Mouse (Mus musculus) kidney, postnatal 0 days (tissue): ENCODE results near the gene Ccdc190. TPM values are rescaled to one million over a fixed set of nuclear protein-coding genes. Genes with fewer than 3 reads are reported as not detected.

Experiments used
- ATAC-seq: fragments of 200-750 bp; cut with Nextera tagmentation; replicated peaks from 2 replicates; pipeline ENCODE4 v1.8.0; 2017; ENCODE audit warnings: low read depth, moderate number of reproducible peaks, moderate TSS enrichment, moderate library complexity; ENCODE audit not compliant: low FRiP score
- DNase-seq: peaks from one replicate; pipeline ENCODE4 v3.0.0-alpha.2; 2016; ENCODE audit warnings: low spot score
- H3K27ac ChIP-seq: fragments of 300-500 bp; sonication (generic); 2 replicates; pipeline ENCODE4 v1.5.1; 2014; ENCODE audit warnings: mild to moderate bottlenecking
- H3K27me3 ChIP-seq: fragments of 300-500 bp; sonication (generic); 2 replicates; pipeline ENCODE4 v1.6.1; 2014; ENCODE audit warnings: low read length, mixed read lengths; ENCODE audit not compliant: insufficient read depth
- H3K36me3 ChIP-seq: fragments of 300-500 bp; sonication (generic); 2 replicates; pipeline ENCODE4 v1.6.1; 2014; ENCODE audit warnings: low read length, mixed read lengths; ENCODE audit not compliant: insufficient read depth
- H3K4me1 ChIP-seq: fragments of 300-500 bp; sonication (generic); replicated peaks from 2 replicates; pipeline ENCODE4 v1.6.1; 2014; ENCODE audit warnings: antibody characterized with exemption, low read length, mixed read lengths; ENCODE audit not compliant: insufficient read depth
- H3K4me2 ChIP-seq: fragments of 300-500 bp; sonication (generic); 2 replicates; pipeline ENCODE4 v1.6.1; 2014; ENCODE audit warnings: mild to moderate bottlenecking, low read length, moderate library complexity, mixed read lengths
- H3K4me3 ChIP-seq: fragments of 300-500 bp; sonication (generic); replicated peaks from 2 replicates; pipeline ENCODE4 v1.5.1; 2014; ENCODE audit warnings: low read depth, low read length
- H3K9ac ChIP-seq: fragments of 300-500 bp; sonication (generic); 2 replicates; pipeline ENCODE4 v1.6.1; 2014; ENCODE audit warnings: low read depth, low read length
- H3K9me3 ChIP-seq: fragments of 300-500 bp; sonication (generic); replicated peaks from 2 replicates; pipeline ENCODE4 v1.6.1; 2016; ENCODE audit warnings: low read length, inconsistent platforms, mixed read lengths
- CTCF ChIP-seq: IDR thresholded peaks from 2 replicates; pipeline ENCODE4 v1.5.1; 2016; ENCODE audit warnings: antibody characterized with exemption, low read depth, mild to moderate bottlenecking, moderate library complexity
- WGBS: fragments of 180-500 bp; shearing (Covaris S2); extraction: QIAGEN DNeasy Blood & Tissue Kit; methylation state at CpG from one replicate; pipeline ENCODE4 v1.1.7; 2014; 5-methylcytosine and 5-hydroxymethylcytosine counted together
- polyA plus RNA-seq: library from polyadenylated mRNA; unstranded; fragments of >200 nt; fragmentation: Nextera tagmentation; extraction: Ambion mirVana; gene quantifications from 2 replicates; pipeline ENCODE4 v1.2.1, GENCODE M21; 2015

The Ccdc190 gene
- polyA plus RNA-seq, 1 experiment from 2014 or later: 0.16 TPM

- no peaks in the 10 kb centered on the region for H3K4me1 ChIP-seq
- no peaks in the 10 kb centered on the region for H3K27me3 ChIP-seq
- H3K4me2 ChIP-seq: no peak overlapping the region
- H3K9me3 ChIP-seq: no peaks in the 10 kb centered on the region
- no peak overlapping the region for H3K27ac ChIP-seq
- H3K36me3 ChIP-seq: no peaks in the 10 kb centered on the region
- H3K9ac ChIP-seq: no peak overlapping the region
- DNase-seq: no peak
- WGBS: 45% methylated on average over 1 of the region's 1 CpGs
- no peak for ATAC-seq
- no peak for TF ChIP-seq CTCF
- H3K4me3 ChIP-seq: no peak overlapping the region
Measured at GRCm38 (mm10) chr1:169897916-169898315, 30.5 kb upstream of the Ccdc190 start.

- H3K9ac ChIP-seq: no peak overlapping the region
- no peaks in the 10 kb centered on the region for H3K27me3 ChIP-seq
- H3K36me3 ChIP-seq: no peaks in the 10 kb centered on the region
- no peak overlapping the region for H3K4me2 ChIP-seq
- H3K9me3 ChIP-seq: no peaks in the 10 kb centered on the region
- no peaks in the 10 kb centered on the region for H3K4me1 ChIP-seq
- H3K27ac ChIP-seq: no peak overlapping the region
- ATAC-seq (no peak), DNase-seq (no peak)
- 78% methylated on average over 7 of the region's 7 CpGs for WGBS
- no peak for TF ChIP-seq CTCF
- no peak overlapping the region for H3K4me3 ChIP-seq
Measured at GRCm38 (mm10) chr1:169898607-169899006, 29.8 kb upstream of the Ccdc190 start.

- WGBS: 86% methylated on average over 3 of the region's 3 CpGs
- DNase-seq (no peak), ATAC-seq (no peak)
- Histone ChIP-seq H3K9me3 (no peaks in the 10 kb centered on the region), H3K9ac (no peak overlapping the region), H3K4me2 (no peak overlapping the region), H3K27me3 (no peaks in the 10 kb centered on the region), H3K36me3 (no peaks in the 10 kb centered on the region), H3K27ac (no peak overlapping the region), H3K4me3 (no peak overlapping the region), H3K4me1 (no peaks in the 10 kb centered on the region)
- TF ChIP-seq CTCF: no peak
Measured at GRCm38 (mm10) chr1:169900771-169901336, 27.6 kb upstream of the Ccdc190 start.

GRCm38 (mm10) chr1:169909163-169909562 is 19.3 kb upstream of the Ccdc190 start:
- ATAC-seq (no peak), DNase-seq (no peak)
- H3K9ac ChIP-seq: no peak overlapping the region
- H3K27me3 ChIP-seq: no peaks in the 10 kb centered on the region
- no peak for TF ChIP-seq CTCF
- WGBS: 63% methylated on average over 5 of the region's 5 CpGs
- H3K9me3 ChIP-seq: no peaks in the 10 kb centered on the region
- no peak overlapping the region for H3K4me3 ChIP-seq
- H3K4me1 ChIP-seq: no peaks in the 10 kb centered on the region
- H3K27ac ChIP-seq: no peak overlapping the region
- no peak overlapping the region for H3K4me2 ChIP-seq
- H3K36me3 ChIP-seq: no peaks in the 10 kb centered on the region

- H3K4me3 ChIP-seq: no peak overlapping the region
Measured at GRCm38 (mm10) chr1:169909659-169910058, 18.8 kb upstream of the Ccdc190 start.

GRCm38 (mm10) chr1:169910751-169911150 is 17.7 kb upstream of the Ccdc190 start:
- H3K27ac ChIP-seq: no peak overlapping the region
- no peak overlapping the region for H3K4me3 ChIP-seq
- ATAC-seq (no peak), DNase-seq (no peak)
- H3K4me1 ChIP-seq: no peaks in the 10 kb centered on the region
- WGBS: 58% methylated on average over 7 of the region's 7 CpGs
- TF ChIP-seq CTCF: no peak
- H3K9ac ChIP-seq: no peak overlapping the region
- no peak overlapping the region for H3K4me2 ChIP-seq
- no peaks in the 10 kb centered on the region for H3K36me3 ChIP-seq
- no peaks in the 10 kb centered on the region for H3K9me3 ChIP-seq
- H3K27me3 ChIP-seq: no peaks in the 10 kb centered on the region

More at GRCm38 (mm10) chr1:169909659-169910058, 18.8 kb upstream of the Ccdc190 start:
- Histone ChIP-seq H3K36me3 (no peaks in the 10 kb centered on the region), H3K27me3 (no peaks in the 10 kb centered on the region), H3K4me1 (no peaks in the 10 kb centered on the region), H3K9ac (no peak overlapping the region), H3K27ac (no peak overlapping the region), H3K4me2 (no peak overlapping the region), H3K9me3 (no peaks in the 10 kb centered on the region)
- DNase-seq (no peak), ATAC-seq (no peak; the same call in 1 of the 2 replicates)
- no peak for TF ChIP-seq CTCF
- WGBS: 87% methylated on average over 6 of the region's 6 CpGs

- no peak for TF ChIP-seq CTCF
- DNase-seq (no peak), ATAC-seq (no peak)
- Histone ChIP-seq H3K9ac (no peak overlapping the region), H3K9me3 (no peaks in the 10 kb centered on the region), H3K4me1 (no peaks in the 10 kb centered on the region), H3K27me3 (no peaks in the 10 kb centered on the region), H3K4me3 (no peak overlapping the region), H3K36me3 (no peaks in the 10 kb centered on the region), H3K27ac (no peak overlapping the region), H3K4me2 (no peak overlapping the region)
- WGBS: 66% methylated on average over 6 of the region's 6 CpGs
Measured at GRCm38 (mm10) chr1:169911526-169911925, 16.9 kb upstream of the Ccdc190 start.
